Mouse (Mus musculus) heart, adult 10 weeks (tissue): ENCODE data around the gene Bcat1. TPM values are rescaled to one million over a fixed set of nuclear protein-coding genes. Genes with fewer than 3 reads are reported as not detected.

Experiments used
- polyA plus RNA-seq: library from polyadenylated mRNA; stranded (reverse); fragments of 350-450 nt; fragmentation: Illumina TruSeq; extraction: RNeasy Lipid Tissue Mini Kit (QIAGEN cat#74804); gene quantifications from one replicate; pipeline ENCODE4 v1.2.3, GENCODE M21; 2014; ENCODE audit warnings: low read depth, low replicate concordance

The Bcat1 gene
- polyA plus RNA-seq, result 0.79 TPM

GRCm38 (mm10) chr6:145075548-145076224 lies at the start of gene Bcat1:
Gene Bcat1 (minus strand): TSS chr6:145076184.

GRCm38 (mm10) chr6:145115476-145116097 lies 39.6 kb upstream of the Bcat1 start, which contains the start of gene Lrmp:
Gene Lrmp (plus strand): TSS chr6:145115653.

Other genes with a start within 250 kb of the Bcat1 start
- gene Lrmp, start 39.5 kb upstream of the Bcat1 start, polyA plus RNA-seq, result 1.7 TPM
- 1.3 TPM for gene Casc1, start 134.8 kb upstream of the Bcat1 start, polyA plus RNA-seq
- 82.0 TPM for gene Etfrf1, start 134.9 kb upstream of the Bcat1 start, polyA plus RNA-seq
- 23.1 TPM for gene Kras, start 174.1 kb upstream of the Bcat1 start, polyA plus RNA-seq